Mouse (Mus musculus) hindbrain, postnatal 0 days (tissue): ENCODE measurements around the gene Gapvd1. TPM values are rescaled to one million over a fixed set of nuclear protein-coding genes. Genes with fewer than 3 reads are reported as not detected.

Source experiments
- ATAC-seq: fragments of 200-750 bp; cut with Nextera tagmentation; 2 replicates; pipeline ENCODE4 v1.8.0; 2017; ENCODE audit warnings: mild to moderate bottlenecking, moderate TSS enrichment, moderate library complexity
- DNase-seq: peaks from one replicate; pipeline ENCODE4 v3.0.0-alpha.2; 2015; ENCODE audit warnings: low spot score
- H3K27ac ChIP-seq: fragments of 300-500 bp; sonication (generic); 2 replicates; pipeline ENCODE4 v1.5.1; 2014; ENCODE audit warnings: mild to moderate bottlenecking
- H3K27me3 ChIP-seq: fragments of 300-500 bp; sonication (generic); 2 replicates; pipeline ENCODE4 v1.6.1; 2014; ENCODE audit warnings: low read length, mixed read lengths; ENCODE audit not compliant: insufficient read depth
- H3K36me3 ChIP-seq: fragments of 300-500 bp; sonication (generic); 2 replicates; pipeline ENCODE4 v1.6.1; 2014; ENCODE audit warnings: low read length, mixed read lengths; ENCODE audit not compliant: insufficient read depth
- H3K4me1 ChIP-seq: fragments of 300-500 bp; sonication (generic); 2 replicates; pipeline ENCODE4 v1.6.1; 2014; ENCODE audit warnings: antibody characterized with exemption, low read length, mixed read lengths; ENCODE audit not compliant: insufficient read depth
- H3K4me2 ChIP-seq: fragments of 300-500 bp; sonication (generic); 2 replicates; pipeline ENCODE4 v1.6.1; 2014; ENCODE audit warnings: low read depth, mild to moderate bottlenecking, low read length, moderate library complexity, mixed read lengths
- H3K4me3 ChIP-seq: fragments of 300-500 bp; sonication (generic); 2 replicates; pipeline ENCODE4 v1.5.1; 2014; ENCODE audit warnings: low read length
- H3K9ac ChIP-seq: fragments of 300-500 bp; sonication (generic); replicated peaks from 2 replicates; pipeline ENCODE4 v1.6.1; 2014; ENCODE audit warnings: mild to moderate bottlenecking, low read length, moderate library complexity, mixed read lengths
- H3K9me3 ChIP-seq: fragments of 300-500 bp; sonication (generic); 2 replicates; pipeline ENCODE4 v1.6.1; 2016; ENCODE audit warnings: low read length, mixed read lengths
- CTCF ChIP-seq: IDR thresholded peaks from 2 replicates; pipeline ENCODE4 v1.5.1; 2016; ENCODE audit warnings: antibody characterized with exemption, control low read depth, low read depth
- WGBS: fragments of 180-500 bp; shearing (Covaris S2); extraction: QIAGEN DNeasy Blood & Tissue Kit; methylation state at CpG from one replicate; pipeline ENCODE4 v1.1.7; 2014; 5-methylcytosine and 5-hydroxymethylcytosine counted together
- polyA plus RNA-seq: library from polyadenylated mRNA; unstranded; fragments of >200 nt; fragmentation: Nextera tagmentation; extraction: Ambion mirVana; gene quantifications from 2 replicates; pipeline ENCODE4 v1.2.1, GENCODE M21; 2015
- total RNA-seq: library from RNA; depleted of rRNA; stranded (reverse); fragments of >200 nt; gene quantifications from 2 replicates; pipeline ENCODE4 v1.2.3, GENCODE M21; 2014

Gapvd1 gene
- total and polyA plus RNA-seq, 2 experiments from 2014 or later, result 74.0 to 79.8 TPM

GRCm38 (mm10) chr2:34639725-34640124 is 115.3 kb downstream of the Gapvd1 start:
- H3K36me3 ChIP-seq, result no peaks in the 10 kb centered on the region
- no peak for TF ChIP-seq CTCF
- no peaks in the 10 kb centered on the region for H3K27me3 ChIP-seq
- no peak overlapping the region for H3K4me2 ChIP-seq
- DNase-seq, result no peak
- 0 out of 2 replicates have a peak, but pooled peaks cover 3% of the 10 kb centered on the region for H3K4me1 ChIP-seq
- no peak overlapping the region for H3K27ac ChIP-seq
- H3K9me3 ChIP-seq, result no peaks in the 10 kb centered on the region
- H3K9ac ChIP-seq, result no peak overlapping the region
- ATAC-seq, result no peak; the same call in 1 of the 2 replicates
- H3K4me3 ChIP-seq, result no peak overlapping the region
- 65% methylated on average over 5 of the region's 5 CpGs for WGBS

DNA sequence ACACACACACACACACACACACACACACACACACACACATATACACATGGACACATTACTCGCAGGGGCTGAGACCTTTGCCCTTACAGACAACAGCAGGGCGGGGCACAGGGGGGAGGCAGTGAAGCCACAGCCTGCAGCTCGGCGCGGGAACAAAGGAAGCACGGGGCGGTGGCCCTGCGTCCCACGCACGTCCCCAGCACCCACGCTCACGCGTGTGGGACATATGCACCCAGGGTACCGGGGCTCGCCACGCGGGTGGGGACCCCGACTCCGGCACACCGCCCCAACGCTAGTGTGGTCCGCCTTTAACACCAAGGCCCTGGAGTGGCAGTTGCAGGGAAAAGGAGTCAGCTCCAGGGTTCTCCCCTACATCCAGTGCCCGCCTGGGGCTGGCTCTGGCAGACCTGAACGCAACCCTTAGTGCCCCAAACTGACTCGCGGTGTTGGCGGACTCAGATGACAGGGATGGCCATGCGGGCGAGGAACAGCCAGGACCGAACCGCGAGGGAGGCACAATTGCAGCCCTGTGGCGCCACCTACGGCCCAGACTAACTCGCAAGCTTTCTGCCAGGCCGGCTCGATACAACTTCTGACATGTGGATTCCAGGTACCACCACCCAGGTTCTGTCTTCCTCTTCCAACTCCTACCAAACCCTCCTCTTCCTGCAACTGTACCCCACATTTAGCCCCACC is 115.9 kb downstream of the Gapvd1 start:
- Histone ChIP-seq H3K27me3 (no peaks in the 10 kb centered on the region), H3K27ac (no peak overlapping the region), H3K36me3 (no peaks in the 10 kb centered on the region), H3K4me2 (peak overlapping the region; percentile 83), H3K9ac (peak overlapping the region; percentile 43), H3K4me3 (peak overlapping the region; percentile 35), H3K9me3 (no peaks in the 10 kb centered on the region), H3K4me1 (0 out of 2 replicates have a peak, but pooled peaks cover 3% of the 10 kb centered on the region)
- ATAC-seq (peak; percentile 80), DNase-seq (peak; percentile 95)
- 12% methylated on average over 37 of the region's 37 CpGs for WGBS
- TF ChIP-seq CTCF, result peak; percentile 95

DNA sequence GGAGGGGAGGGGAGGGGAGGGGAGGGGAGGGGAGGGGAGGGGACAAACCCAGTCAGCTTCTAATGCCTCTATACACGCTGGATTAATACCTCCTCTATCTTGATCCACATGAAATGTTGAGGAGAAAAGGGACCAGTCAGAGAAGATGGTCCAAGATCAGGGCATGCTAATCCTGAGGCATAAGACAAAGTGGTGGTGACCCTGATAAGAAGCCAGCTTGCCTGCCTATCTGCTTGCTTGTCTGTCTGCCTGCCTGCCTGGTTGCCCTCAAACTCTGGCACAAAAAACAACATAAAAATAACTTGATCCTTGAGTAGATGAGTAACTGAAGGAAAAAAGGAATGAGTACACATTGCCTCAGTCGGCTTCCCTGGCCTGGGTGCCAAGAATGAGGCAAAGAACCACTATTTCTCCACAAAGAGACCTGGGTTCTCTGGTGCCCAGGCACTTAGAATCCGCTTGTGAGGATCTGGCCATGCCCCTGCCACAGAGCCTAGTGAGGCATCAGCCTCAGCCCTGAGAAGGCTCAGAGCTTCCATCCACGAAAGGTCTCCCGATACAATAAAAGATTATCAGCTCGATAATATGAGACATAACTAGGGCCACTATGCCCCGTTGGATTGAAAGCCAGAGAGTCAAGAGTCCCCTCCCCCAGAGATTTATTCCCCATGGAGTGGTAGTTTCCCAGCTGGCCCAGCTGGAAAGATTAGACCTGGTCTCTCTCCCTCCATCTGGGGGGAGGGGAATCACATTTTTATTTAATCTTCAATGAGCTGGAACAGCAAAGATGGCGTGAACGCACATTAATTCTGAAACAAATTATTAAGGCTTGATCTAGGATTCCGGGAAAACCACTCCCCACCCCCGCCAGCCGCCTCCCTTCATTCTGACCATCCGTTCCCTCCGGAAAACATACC is 119.5 kb downstream of the Gapvd1 start:
- DNase-seq, result no peak
- no peak for ATAC-seq

GRCm38 (mm10) chr2:34632051-34632450 is 123.0 kb downstream of the Gapvd1 start:
- H3K36me3 ChIP-seq, result no peaks in the 10 kb centered on the region
- H3K4me1 ChIP-seq, result peaks cover 4% of the 10 kb centered on the region; the same call in 1 of the 2 replicates
- ATAC-seq (no peak), DNase-seq (no peak)
- TF ChIP-seq CTCF, result no peak
- H3K4me3 ChIP-seq, result no peak overlapping the region
- 81% methylated on average over 12 of the region's 12 CpGs for WGBS
- no peaks in the 10 kb centered on the region for H3K9me3 ChIP-seq
- H3K9ac ChIP-seq, result no peak overlapping the region
- no peaks in the 10 kb centered on the region for H3K27me3 ChIP-seq
- H3K27ac ChIP-seq, result no peak overlapping the region
- H3K4me2 ChIP-seq, result no peak overlapping the region

More for the DNA sequence above, 119.5 kb downstream of the Gapvd1 start:
- no peaks in the 10 kb centered on the region for H3K36me3 ChIP-seq
- H3K4me1 ChIP-seq, result 0 out of 2 replicates have a peak, but pooled peaks cover 3% of the 10 kb centered on the region
- H3K4me2 ChIP-seq, result no peak overlapping the region
- H3K27me3 ChIP-seq, result no peaks in the 10 kb centered on the region
- WGBS, result 69% methylated on average over 14 of the region's 14 CpGs
- H3K9me3 ChIP-seq, result no peaks in the 10 kb centered on the region
- H3K4me3 ChIP-seq, result no peak overlapping the region
- no peak overlapping the region for H3K9ac ChIP-seq
- TF ChIP-seq CTCF, result no peak
- no peak overlapping the region for H3K27ac ChIP-seq

- no peaks in the 10 kb centered on the region for H3K27me3 ChIP-seq
- H3K4me3 ChIP-seq, result no peak overlapping the region
- peaks cover 4% of the 10 kb centered on the region; the same call in 1 of the 2 replicates for H3K4me1 ChIP-seq
- no peaks in the 10 kb centered on the region for H3K36me3 ChIP-seq
- no peak overlapping the region for H3K4me2 ChIP-seq
- TF ChIP-seq CTCF, result no peak
- no peaks in the 10 kb centered on the region for H3K9me3 ChIP-seq
- DNase-seq, result no peak
- ATAC-seq, result peak; percentile 19; the same call in 1 of the 2 replicates
- H3K27ac ChIP-seq, result no peak overlapping the region
- WGBS, result 69% methylated on average over 6 of the region's 6 CpGs
- H3K9ac ChIP-seq, result no peak overlapping the region
Observed at GRCm38 (mm10) chr2:34630445-34630844, 124.6 kb downstream of the Gapvd1 start.

DNA sequence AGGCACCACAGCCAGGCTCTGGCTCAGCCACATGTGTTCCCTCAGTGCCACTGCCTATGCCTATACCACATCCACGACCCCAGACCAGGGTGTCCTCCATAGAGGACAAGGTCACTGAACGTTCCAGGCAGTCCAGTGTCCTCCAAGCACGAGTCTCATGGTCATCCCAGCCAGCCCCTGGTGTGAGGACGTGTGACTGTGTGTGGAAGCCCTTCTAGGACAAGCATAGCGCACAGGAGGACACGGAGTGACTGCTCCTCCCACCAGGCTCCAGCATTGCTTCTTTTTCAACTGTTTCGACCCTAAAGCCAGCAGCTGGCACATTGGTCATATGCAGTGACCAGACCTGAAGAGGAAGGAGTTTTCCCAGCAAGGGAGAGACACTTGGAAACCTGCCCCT is 125.3 kb downstream of the Gapvd1 start:
- H3K9me3 ChIP-seq, result no peaks in the 10 kb centered on the region
- WGBS, result 69% methylated on average over 7 of the region's 7 CpGs
- no peak overlapping the region for H3K4me2 ChIP-seq
- ATAC-seq, result no peak
- no peak overlapping the region for H3K9ac ChIP-seq
- no peaks in the 10 kb centered on the region for H3K27me3 ChIP-seq
- peaks cover 4% of the 10 kb centered on the region; the same call in 1 of the 2 replicates for H3K4me1 ChIP-seq
- peaks cover 5% of the 10 kb centered on the region; the same call in 1 of the 2 replicates for H3K36me3 ChIP-seq
- H3K27ac ChIP-seq, result no peak overlapping the region
- H3K4me3 ChIP-seq, result no peak overlapping the region
- no peak for TF ChIP-seq CTCF
- DNase-seq, result no peak
